Mouse (Mus musculus) kidney, embryonic 14.5 days (tissue): ENCODE measurements around the gene Bean1. TPM values are rescaled to one million over a fixed set of nuclear protein-coding genes. Genes with fewer than 3 reads are reported as not detected.
A peak's percentile ranks its signal among the peaks of the same experiment; 100 is the strongest.

Source experiments
- ATAC-seq: fragments of 200-750 bp; cut with Nextera tagmentation; 2 replicates; pipeline ENCODE4 v1.8.0; 2017; ENCODE audit warnings: moderate number of reproducible peaks, mild to moderate bottlenecking, moderate TSS enrichment, moderate library complexity; ENCODE audit not compliant: low FRiP score, low TSS enrichment
- H3K27ac ChIP-seq: fragments of 300-500 bp; sonication (generic); 2 replicates; pipeline ENCODE4 v1.5.1; 2014; ENCODE audit warnings: low read depth, mild to moderate bottlenecking, low read length, moderate library complexity, mixed read lengths
- H3K27me3 ChIP-seq: fragments of 300-500 bp; sonication (generic); 2 replicates; pipeline ENCODE4 v1.6.1; 2014; ENCODE audit warnings: mild to moderate bottlenecking, low read length; ENCODE audit not compliant: control insufficient read depth, insufficient read depth
- H3K36me3 ChIP-seq: fragments of 300-500 bp; sonication (generic); 2 replicates; pipeline ENCODE4 v1.6.1; 2014; ENCODE audit warnings: low read length, mixed read lengths; ENCODE audit not compliant: control insufficient read depth, insufficient read depth
- H3K4me1 ChIP-seq: fragments of 300-500 bp; sonication (generic); 2 replicates; pipeline ENCODE4 v1.6.1; 2014; ENCODE audit warnings: low read length, mixed read lengths; ENCODE audit not compliant: control insufficient read depth, insufficient read depth
- H3K4me2 ChIP-seq: fragments of 300-500 bp; sonication (generic); replicated peaks from 2 replicates; pipeline ENCODE4 v1.6.1; 2014; ENCODE audit warnings: low read depth, mild to moderate bottlenecking, low read length
- H3K4me3 ChIP-seq: fragments of 300-500 bp; sonication (generic); 2 replicates; pipeline ENCODE4 v1.5.1; 2014; ENCODE audit warnings: mild to moderate bottlenecking, low read length
- H3K9ac ChIP-seq: fragments of 300-500 bp; sonication (generic); 2 replicates; pipeline ENCODE4 v1.6.1; 2014; ENCODE audit warnings: low read depth, mild to moderate bottlenecking, low read length, moderate library complexity
- H3K9me3 ChIP-seq: fragments of 300-500 bp; sonication (generic); 2 replicates; pipeline ENCODE4 v1.6.1; 2016; ENCODE audit warnings: low read length; ENCODE audit not compliant: control insufficient read depth
- WGBS: fragments of 180-500 bp; shearing (Covaris S2); extraction: QIAGEN DNeasy Blood & Tissue Kit; methylation state at CpG from one replicate; pipeline ENCODE4 v1.1.7; 2014; 5-methylcytosine and 5-hydroxymethylcytosine counted together
- polyA plus RNA-seq: library from polyadenylated mRNA; unstranded; fragments of >200 nt; fragmentation: Nextera tagmentation; extraction: Ambion mirVana; gene quantifications from 2 replicates; pipeline ENCODE4 v1.2.1, GENCODE M21; 2014

Gene Bean1
- polyA plus RNA-seq, 1 experiment from 2014 or later = 3.3 TPM

GRCm38 (mm10) chr8:104188459-104188858 lies 18.2 kb downstream of the Bean1 start:
- Histone ChIP-seq H3K4me2 (no peak overlapping the region), H3K9me3 (no peaks in the 10 kb centered on the region), H3K9ac (no peak overlapping the region), H3K27ac (no peak overlapping the region), H3K4me3 (no peak overlapping the region), H3K36me3 (no peaks in the 10 kb centered on the region), H3K4me1 (peaks cover 14% of the 10 kb centered on the region), H3K27me3 (peaks cover 3% of the 10 kb centered on the region; the same call in 1 of the 2 replicates)
- no peak for ATAC-seq
- WGBS = 57% methylated on average over 5 of the region's 5 CpGs

- no peak overlapping the region for H3K27ac ChIP-seq
- no peak overlapping the region for H3K9ac ChIP-seq
- ATAC-seq = peak; percentile 6; the same call in 1 of the 2 replicates
- peaks cover 10% of the 10 kb centered on the region for H3K4me1 ChIP-seq
- no peaks in the 10 kb centered on the region for H3K9me3 ChIP-seq
- no peak overlapping the region for H3K4me3 ChIP-seq
- H3K4me2 ChIP-seq = no peak overlapping the region
- no peaks in the 10 kb centered on the region for H3K36me3 ChIP-seq
- 51% methylated on average over 6 of the region's 6 CpGs for WGBS
- H3K27me3 ChIP-seq = peaks cover 3% of the 10 kb centered on the region; the same call in 1 of the 2 replicates
Measured at GRCm38 (mm10) chr8:104190777-104191468, 20.7 kb downstream of the Bean1 start.

GRCm38 (mm10) chr8:104191496-104191895 lies 21.3 kb downstream of the Bean1 start:
- ATAC-seq = peak; percentile 83
- 15% methylated on average over 11 of the region's 11 CpGs for WGBS
- Histone ChIP-seq H3K4me2 (no peak overlapping the region; the same call in 1 of the 2 replicates), H3K4me3 (no peak overlapping the region), H3K27ac (no peak overlapping the region), H3K9ac (no peak overlapping the region), H3K9me3 (no peaks in the 10 kb centered on the region), H3K4me1 (peaks cover 10% of the 10 kb centered on the region), H3K36me3 (no peaks in the 10 kb centered on the region), H3K27me3 (peaks cover 3% of the 10 kb centered on the region; the same call in 1 of the 2 replicates)

DNA sequence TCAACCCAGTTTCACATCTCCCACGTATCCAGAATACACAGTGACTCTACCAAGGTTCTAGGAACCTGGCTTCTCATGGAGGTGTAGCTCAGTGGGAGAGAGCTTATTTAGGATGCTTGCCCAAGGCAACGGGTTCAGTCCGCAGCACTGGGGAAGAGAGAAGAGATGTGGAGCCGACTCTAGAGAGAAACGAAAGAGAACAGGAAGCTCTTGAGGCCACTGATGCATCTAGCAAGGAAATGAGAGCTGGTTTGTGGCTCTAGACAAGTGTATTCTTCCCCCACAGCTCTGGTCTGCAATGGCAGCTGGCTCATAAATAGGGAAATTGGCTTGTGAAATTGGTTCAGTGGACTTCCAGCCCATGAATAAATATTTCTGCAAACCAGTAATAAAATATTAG lies 29.6 kb downstream of the Bean1 start:
- no peak for ATAC-seq
- 58% methylated on average over 5 of the region's 5 CpGs for WGBS
- Histone ChIP-seq H3K4me1 (no peaks in the 10 kb centered on the region), H3K9me3 (no peaks in the 10 kb centered on the region), H3K9ac (no peak overlapping the region), H3K27me3 (no peaks in the 10 kb centered on the region), H3K27ac (no peak overlapping the region), H3K4me2 (no peak overlapping the region), H3K36me3 (no peaks in the 10 kb centered on the region), H3K4me3 (no peak overlapping the region)

DNA sequence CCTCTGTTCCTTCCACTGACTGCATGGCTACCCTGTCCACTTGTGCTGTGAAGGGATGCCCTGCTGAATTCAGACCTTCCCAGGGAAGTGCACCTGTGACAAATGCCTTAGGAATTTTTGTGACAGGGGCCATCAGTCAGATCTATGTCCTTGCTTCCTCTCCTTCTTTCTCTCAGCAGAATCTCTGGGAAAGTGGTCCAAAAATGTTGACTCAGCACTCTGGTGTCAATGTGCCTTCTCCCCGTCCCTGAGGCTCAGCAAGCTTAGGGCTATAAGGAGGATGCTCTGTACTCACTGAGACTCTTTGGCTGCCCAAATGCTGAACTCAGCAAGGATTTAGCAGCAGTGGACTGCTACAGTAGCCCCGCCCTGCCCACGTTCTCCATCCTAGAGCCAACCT lies 31.4 kb downstream of the Bean1 start:
- H3K4me1 ChIP-seq = no peaks in the 10 kb centered on the region
- H3K4me3 ChIP-seq = no peak overlapping the region
- H3K9ac ChIP-seq = no peak overlapping the region
- ATAC-seq = no peak
- no peaks in the 10 kb centered on the region for H3K9me3 ChIP-seq
- WGBS = 79% methylated on average over 3 of the region's 3 CpGs
- H3K27me3 ChIP-seq = no peaks in the 10 kb centered on the region
- no peaks in the 10 kb centered on the region for H3K36me3 ChIP-seq
- H3K27ac ChIP-seq = no peak overlapping the region
- H3K4me2 ChIP-seq = no peak overlapping the region

- Histone ChIP-seq H3K27ac (no peak overlapping the region), H3K9ac (no peak overlapping the region), H3K9me3 (no peaks in the 10 kb centered on the region), H3K27me3 (no peaks in the 10 kb centered on the region), H3K4me1 (no peaks in the 10 kb centered on the region), H3K4me2 (no peak overlapping the region), H3K36me3 (no peaks in the 10 kb centered on the region), H3K4me3 (no peak overlapping the region)
- peak; percentile 63; the same call in 1 of the 2 replicates for ATAC-seq
- 53% methylated on average over 4 of the region's 4 CpGs for WGBS
Measured at GRCm38 (mm10) chr8:104202320-104202719, 32.1 kb downstream of the Bean1 start.

DNA sequence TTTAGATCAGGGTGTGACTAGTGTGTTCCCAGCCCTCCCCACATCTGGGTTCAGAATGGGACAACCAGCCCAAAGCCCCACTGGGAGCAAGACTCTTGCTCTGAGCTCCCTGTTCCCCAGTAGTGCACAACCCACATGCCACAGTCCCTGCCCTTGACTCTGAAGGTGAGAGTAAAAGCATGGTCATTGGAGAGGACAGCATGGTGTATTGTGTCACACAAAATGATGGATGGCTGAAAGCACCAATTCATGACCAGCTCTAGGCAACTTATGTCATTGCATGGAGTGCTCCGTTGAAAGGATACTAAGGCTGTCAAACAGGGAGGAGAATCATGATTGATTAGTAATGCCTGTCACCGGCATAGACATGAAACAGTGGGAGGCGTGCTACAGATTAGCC lies 35.0 kb downstream of the Bean1 start:
- WGBS = 62% methylated on average over 3 of the region's 3 CpGs
- ATAC-seq = no peak
- no peaks in the 10 kb centered on the region for H3K9me3 ChIP-seq
- H3K4me3 ChIP-seq = no peak overlapping the region
- H3K4me2 ChIP-seq = no peak overlapping the region
- no peaks in the 10 kb centered on the region for H3K27me3 ChIP-seq
- H3K36me3 ChIP-seq = no peaks in the 10 kb centered on the region
- no peak overlapping the region for H3K27ac ChIP-seq
- H3K9ac ChIP-seq = no peak overlapping the region
- H3K4me1 ChIP-seq = no peaks in the 10 kb centered on the region

DNA sequence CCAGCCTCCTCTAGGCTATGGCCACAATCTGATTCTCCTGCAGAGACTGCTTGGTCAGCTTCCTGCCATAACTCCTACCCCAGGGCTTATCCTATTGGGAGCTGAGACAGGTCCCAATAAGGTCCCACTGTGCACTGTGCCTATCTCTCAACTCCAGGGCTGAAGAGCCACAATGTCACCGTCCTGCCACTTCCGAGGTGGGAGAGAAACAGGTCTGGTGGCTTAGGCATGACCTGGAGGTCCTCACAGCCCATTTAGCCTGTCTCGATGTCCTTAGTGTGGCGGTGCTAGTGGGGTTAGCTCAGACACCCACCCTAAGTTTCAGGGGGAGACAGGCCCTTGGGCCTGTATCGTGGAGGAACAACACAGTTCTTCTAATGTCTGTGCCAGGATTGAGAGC lies 47.4 kb downstream of the Bean1 start:
- no peak overlapping the region for H3K4me3 ChIP-seq
- ATAC-seq = no peak
- WGBS = 92% methylated on average over 5 of the region's 5 CpGs

GRCm38 (mm10) chr8:104219079-104219478 lies 48.8 kb downstream of the Bean1 start:
- WGBS = 26% methylated on average over 11 of the region's 11 CpGs
- Histone ChIP-seq H3K4me2 (no peak overlapping the region), H3K4me1 (no peaks in the 10 kb centered on the region), H3K9me3 (0 out of 2 replicates have a peak, but pooled peaks cover 2% of the 10 kb centered on the region), H3K4me3 (no peak overlapping the region), H3K36me3 (no peaks in the 10 kb centered on the region), H3K9ac (no peak overlapping the region), H3K27me3 (no peaks in the 10 kb centered on the region), H3K27ac (no peak overlapping the region)
- ATAC-seq = no peak

More for the DNA sequence above, 47.4 kb downstream of the Bean1 start:
- no peak overlapping the region for H3K4me2 ChIP-seq
- H3K4me1 ChIP-seq = no peaks in the 10 kb centered on the region
- H3K36me3 ChIP-seq = no peaks in the 10 kb centered on the region
- H3K9ac ChIP-seq = no peak overlapping the region
- H3K27ac ChIP-seq = no peak overlapping the region
- no peaks in the 10 kb centered on the region for H3K9me3 ChIP-seq
- H3K27me3 ChIP-seq = no peaks in the 10 kb centered on the region
